Mouse (Mus musculus): Measurements from ENCODE around the gene Hoxa2.

The Hoxa2 gene

DNA sequence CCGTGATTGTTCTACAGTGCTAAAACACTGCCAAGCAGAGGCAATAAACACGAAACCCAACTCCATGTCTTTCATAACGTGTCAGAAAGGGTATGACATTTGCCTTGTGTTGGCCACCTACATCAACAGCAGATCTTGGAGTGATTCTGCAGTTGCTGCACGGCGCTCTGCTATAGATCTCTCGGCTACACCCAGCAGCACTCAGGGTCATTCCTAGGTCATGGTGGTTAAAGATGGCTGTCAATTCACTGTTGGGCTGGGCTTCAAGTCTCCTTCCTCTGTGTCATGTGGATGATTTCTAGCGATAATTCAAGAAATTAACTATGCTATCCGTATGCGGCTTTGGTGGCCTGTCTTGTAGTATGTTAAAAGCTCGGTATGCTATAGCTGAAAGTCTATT lies 26.1 kb downstream of the Hoxa2 start:
- no peak for DNase-seq (ENCODE audit: low spot score)

DNA sequence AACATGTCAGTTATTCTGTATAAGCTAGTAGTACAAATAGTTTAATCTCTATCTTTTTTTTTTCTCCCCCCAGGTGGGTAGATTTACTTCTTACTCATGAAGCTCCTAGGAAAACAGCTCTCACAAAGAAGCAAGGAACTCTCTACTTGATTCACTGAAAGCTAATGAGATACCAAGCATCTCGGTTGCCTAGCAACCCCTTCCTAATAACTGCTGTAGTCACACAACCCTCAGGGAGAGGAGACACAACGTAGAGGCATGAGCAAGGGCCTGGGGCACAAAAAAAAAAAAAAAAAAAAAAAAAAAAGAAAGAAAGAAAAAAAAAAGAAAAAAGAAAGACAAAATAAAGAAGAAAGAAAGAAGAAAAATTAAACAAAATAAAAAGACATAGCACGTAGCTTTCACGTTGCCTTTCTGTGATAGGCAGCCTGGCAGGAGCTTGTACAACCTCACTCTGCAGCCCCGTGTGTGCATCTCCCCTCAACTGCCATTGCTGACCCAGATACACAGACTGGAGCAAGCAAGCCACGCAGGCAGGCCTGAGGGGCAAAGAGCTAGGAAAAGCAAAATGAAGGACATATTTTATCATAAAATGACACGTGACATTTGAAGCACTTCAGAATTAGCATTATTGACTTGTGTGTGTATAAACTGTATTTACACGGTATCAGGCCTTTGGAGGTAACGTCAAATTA lies 26.6 kb downstream of the Hoxa2 start:
- no peak for DNase-seq (ENCODE audit: low spot score)

GRCm38 (mm10) chr6:52123673-52124072 lies 41.0 kb downstream of the Hoxa2 start:
- no peak for DNase-seq (ENCODE audit: low spot score)

DNA sequence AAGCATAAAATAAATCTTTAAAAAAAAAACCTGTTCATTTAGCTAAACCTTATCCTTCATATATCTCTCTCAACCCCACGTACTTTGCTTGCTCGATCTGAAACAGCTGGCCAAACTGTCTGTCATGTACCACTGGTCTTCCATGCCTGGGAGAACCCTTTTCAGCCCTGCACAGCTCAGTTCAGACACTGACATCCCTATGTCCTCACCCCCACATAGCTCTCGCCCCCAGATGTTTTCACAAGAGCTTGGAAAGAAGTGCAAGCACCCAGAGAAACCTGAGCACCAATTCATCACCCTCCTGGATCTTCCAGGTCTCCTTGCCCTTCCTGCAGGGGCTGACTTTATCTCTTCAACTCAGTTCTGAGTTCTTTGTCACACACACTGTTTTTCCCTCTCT lies 43.5 kb downstream of the Hoxa2 start:
- DNase-seq (ENCODE audit: low spot score), result no peak

DNA sequence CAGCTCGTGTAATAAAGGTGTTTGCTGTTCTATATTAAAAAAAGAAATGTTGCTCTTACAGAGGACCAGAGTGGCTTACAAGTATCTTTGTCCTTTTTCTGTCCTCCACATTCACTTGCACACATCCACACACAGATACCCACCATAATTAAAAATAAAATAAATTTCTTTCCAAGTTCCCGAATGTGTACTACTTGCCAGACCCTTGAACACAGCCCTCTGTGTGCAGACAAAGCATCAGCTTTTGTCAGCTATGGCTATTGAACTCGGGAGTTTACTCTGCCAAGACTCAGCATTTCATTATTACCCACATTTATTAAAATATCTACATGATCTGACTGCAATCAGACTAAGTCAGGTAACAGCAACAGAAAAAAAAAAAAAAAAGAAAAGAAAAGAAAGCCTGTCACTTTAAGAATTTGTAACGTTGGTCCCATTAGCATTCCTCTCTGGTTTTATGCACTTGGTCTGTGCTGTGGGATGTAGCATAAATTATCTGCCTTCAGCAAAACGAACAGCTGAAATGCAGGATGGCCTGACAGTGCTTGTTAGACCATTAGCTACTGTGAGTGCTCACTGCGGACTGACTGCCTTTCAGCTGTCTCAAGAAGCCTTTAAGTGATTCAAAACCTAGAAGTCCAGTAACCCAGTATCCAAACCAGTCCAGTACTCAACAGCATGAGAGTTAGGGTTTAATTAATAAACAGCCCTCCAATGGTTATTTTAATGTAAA lies 45.6 kb downstream of the Hoxa2 start:
- DNase-seq (ENCODE audit: low spot score), result no peak

DNA sequence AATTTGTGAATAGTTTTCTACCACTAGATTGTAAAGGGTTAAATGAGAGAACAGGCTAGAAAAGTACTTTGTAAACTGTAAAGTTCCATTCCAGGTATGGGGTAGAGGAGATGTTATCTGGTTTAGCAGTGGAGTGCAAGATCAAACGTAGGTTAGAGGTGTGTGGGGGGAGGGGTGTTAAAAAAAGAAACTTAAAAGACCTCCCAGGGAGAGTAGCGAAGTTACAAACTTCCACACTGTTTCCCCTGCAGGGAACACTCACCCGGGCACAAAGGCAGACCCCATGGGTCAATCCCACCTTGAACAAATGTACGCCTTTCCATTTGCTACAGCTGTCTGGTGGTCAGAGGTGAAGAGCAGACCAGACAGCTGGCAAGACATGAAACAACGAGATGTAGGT lies 48.7 kb downstream of the Hoxa2 start:
- DNase-seq (ENCODE audit: low spot score), result no peak
